Mouse (Mus musculus): ENCODE measurements at regions not wholly inside any gene's neighbourhood (a gene's known extent, or its start where the extent isn't known, plus 50 kb on each side); places are given as distances from the start of the nearest gene placed in this dataset.

DNA sequence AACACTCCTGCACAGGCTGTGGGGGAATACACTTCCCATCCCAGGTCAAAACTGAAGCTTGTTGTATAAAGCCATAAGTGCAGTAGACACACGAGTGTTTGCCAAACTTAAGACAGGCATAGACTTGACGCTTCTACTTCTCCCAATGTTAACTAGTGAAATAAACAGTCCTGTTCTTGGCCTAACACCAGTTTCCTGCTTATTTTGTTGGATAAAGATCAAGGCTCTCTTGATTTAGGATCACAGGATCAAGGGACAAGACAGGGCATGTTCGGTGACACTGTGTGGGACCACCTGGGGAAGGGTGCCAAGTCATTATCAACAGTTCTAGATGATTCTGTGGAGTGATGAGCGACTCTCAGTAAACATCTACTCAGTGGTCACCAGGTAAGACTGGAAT is 114.3 kb upstream of the Serp2 start:
- WGBS = 68% methylated on average over 4 of the region's 4 CpGs
- Histone ChIP-seq H3K4me1 (replicated peaks; ENCODE audit: control insufficient read depth, insufficient read depth, low read length) (peaks cover 6% of the 10 kb centered on the region; the same call in 1 of the 2 replicates), H3K9me3 (ENCODE audit: control insufficient read depth) (no peaks in the 10 kb centered on the region), H3K4me3 (ENCODE audit: low read depth, low read length) (no peak overlapping the region), H3K4me2 (replicated peaks; ENCODE audit: low read depth) (no peak overlapping the region), H3K27ac (ENCODE audit: low read depth, low read length) (no peak overlapping the region), H3K36me3 (ENCODE audit: control insufficient read depth, insufficient read depth) (no peaks in the 10 kb centered on the region), H3K9ac (ENCODE audit: low read depth, low read length) (no peak overlapping the region), H3K27me3 (replicated peaks; ENCODE audit: control insufficient read depth, insufficient read depth, low read length) (no peaks in the 10 kb centered on the region)
- no peak for TF ChIP-seq CTCF (IDR thresholded peaks at IDR 0.05; ENCODE audit: low read depth)
- no peak for ATAC-seq

DNA sequence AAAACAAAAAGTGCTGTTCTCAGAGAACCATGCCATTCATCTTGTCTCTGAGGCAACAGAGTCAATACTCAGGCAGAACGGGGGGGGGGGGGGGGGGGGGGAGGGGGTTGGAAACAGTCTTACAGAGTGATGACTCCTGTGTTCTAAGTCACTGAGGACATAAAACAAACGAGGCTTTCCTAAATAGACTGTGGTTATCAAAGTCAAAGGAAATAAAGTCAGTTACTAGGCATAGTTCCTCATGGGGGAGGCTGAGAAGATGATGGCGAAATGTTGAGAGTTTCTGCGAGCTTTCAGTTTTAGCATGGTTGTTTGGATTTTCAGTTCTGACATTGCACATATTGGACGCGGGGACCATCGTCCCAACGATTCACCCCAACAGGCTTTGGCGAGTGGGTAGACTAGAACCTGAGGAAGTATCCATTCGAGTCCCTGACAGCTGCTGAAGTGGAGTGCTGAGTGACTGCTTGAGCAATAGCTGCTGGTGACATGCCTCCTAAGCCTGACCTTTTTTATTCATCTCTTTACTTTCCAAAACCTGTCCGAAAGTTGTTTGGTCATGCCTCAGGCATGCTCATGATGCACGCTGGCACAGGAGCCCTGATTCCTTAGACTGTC is 109.2 kb upstream of the Serp2 start:
- H3K9ac ChIP-seq (ENCODE audit: low read depth, low read length) = no peak overlapping the region
- H3K27me3 ChIP-seq (replicated peaks; ENCODE audit: control insufficient read depth, insufficient read depth, low read length) = no peaks in the 10 kb centered on the region
- no peak for TF ChIP-seq CTCF (IDR thresholded peaks at IDR 0.05; ENCODE audit: low read depth)
- no peaks in the 10 kb centered on the region for H3K9me3 ChIP-seq (ENCODE audit: control insufficient read depth)
- H3K4me3 ChIP-seq (ENCODE audit: low read depth, low read length) = no peak overlapping the region
- 67% methylated on average over 12 of the region's 12 CpGs for WGBS
- no peak overlapping the region for H3K27ac ChIP-seq (ENCODE audit: low read depth, low read length)
- H3K36me3 ChIP-seq (ENCODE audit: control insufficient read depth, insufficient read depth) = no peaks in the 10 kb centered on the region
- no peak overlapping the region for H3K4me2 ChIP-seq (replicated peaks; ENCODE audit: low read depth)
- no peak for ATAC-seq
- no peaks in the 10 kb centered on the region for H3K4me1 ChIP-seq (replicated peaks; ENCODE audit: control insufficient read depth, insufficient read depth, low read length)

DNA sequence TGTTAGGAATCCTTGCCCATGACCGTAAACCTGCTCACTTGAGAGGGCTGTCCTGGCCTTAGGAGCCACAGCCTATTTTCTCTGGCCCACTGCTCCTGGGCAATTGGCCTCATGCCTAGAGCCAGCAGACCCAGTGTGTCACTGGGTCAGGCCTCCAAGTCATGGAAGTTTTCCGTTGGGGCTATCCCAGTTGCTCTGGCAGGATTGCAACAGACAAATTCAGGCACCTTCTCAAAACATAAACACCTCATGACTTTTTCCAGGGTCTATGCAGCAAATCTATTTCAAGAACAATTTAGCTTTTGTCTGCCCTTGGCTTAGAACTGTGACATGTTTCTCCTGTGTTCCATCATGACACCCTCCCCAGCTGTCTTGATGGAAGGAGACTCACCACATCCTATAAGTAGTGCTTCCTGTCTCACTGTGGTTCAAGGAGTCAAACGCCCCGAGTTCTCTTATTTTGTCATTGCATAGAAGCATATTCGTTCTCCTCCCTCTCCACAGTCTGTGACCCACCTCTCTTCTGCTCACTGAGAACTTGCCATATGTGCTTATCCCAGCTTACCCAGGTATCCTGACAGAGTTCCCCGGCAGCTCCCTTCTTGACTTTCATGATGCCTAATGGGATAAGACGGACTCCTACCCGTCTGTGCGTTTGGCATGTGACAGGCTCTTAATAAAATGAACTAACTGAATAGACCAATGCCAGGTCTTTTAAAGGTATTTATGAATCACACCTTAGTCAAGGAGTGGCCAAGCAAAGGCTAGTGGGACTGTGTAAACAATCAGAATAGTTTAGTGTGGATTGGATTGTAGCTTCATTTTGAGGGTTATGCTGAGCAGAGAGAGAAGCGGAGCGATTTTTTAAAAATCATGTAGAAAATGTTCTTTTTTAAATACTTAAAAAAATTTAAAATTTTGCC is 108.2 kb upstream of the Serp2 start:
- Histone ChIP-seq H3K9me3 (ENCODE audit: control insufficient read depth) (no peaks in the 10 kb centered on the region), H3K9ac (ENCODE audit: low read depth, low read length) (no peak overlapping the region), H3K27me3 (replicated peaks; ENCODE audit: control insufficient read depth, insufficient read depth, low read length) (no peaks in the 10 kb centered on the region), H3K4me3 (ENCODE audit: low read depth, low read length) (no peak overlapping the region), H3K4me2 (replicated peaks; ENCODE audit: low read depth) (no peak overlapping the region), H3K4me1 (replicated peaks; ENCODE audit: control insufficient read depth, insufficient read depth, low read length) (no peaks in the 10 kb centered on the region), H3K36me3 (ENCODE audit: control insufficient read depth, insufficient read depth) (no peaks in the 10 kb centered on the region), H3K27ac (ENCODE audit: low read depth, low read length) (no peak overlapping the region)
- ATAC-seq = no peak
- no peak for TF ChIP-seq CTCF (IDR thresholded peaks at IDR 0.05; ENCODE audit: low read depth)
- 65% methylated on average over 11 of the region's 11 CpGs for WGBS

DNA sequence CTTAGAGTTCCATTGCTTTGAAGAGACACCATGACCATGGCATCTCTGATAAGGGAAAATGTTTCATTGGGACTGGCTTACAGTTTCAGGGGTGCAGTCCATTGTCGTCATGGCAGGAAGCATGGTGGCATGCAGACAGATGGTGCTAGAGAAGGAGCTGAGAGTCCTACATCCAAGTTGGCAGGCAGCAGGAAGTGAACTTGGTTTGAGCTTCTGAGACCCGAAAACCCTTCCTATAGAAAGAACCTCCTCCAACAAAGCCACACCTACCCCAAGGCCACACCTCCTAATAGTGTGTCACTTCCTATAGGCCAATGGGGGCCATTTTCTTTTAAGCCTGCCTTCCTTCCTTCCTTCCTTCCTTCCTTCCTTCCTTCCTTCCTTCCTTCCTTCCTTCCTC is 107.1 kb upstream of the Serp2 start:
- H3K4me3 ChIP-seq (ENCODE audit: low read depth, low read length) = no peak overlapping the region
- no peak overlapping the region for H3K27ac ChIP-seq (ENCODE audit: low read depth, low read length)
- ATAC-seq = no peak
- WGBS = 84% methylated on average over 2 of the region's 2 CpGs
- H3K9me3 ChIP-seq (ENCODE audit: control insufficient read depth) = no peaks in the 10 kb centered on the region
- TF ChIP-seq CTCF (IDR thresholded peaks at IDR 0.05; ENCODE audit: low read depth) = no peak
- no peaks in the 10 kb centered on the region for H3K36me3 ChIP-seq (ENCODE audit: control insufficient read depth, insufficient read depth)
- H3K4me1 ChIP-seq (replicated peaks; ENCODE audit: control insufficient read depth, insufficient read depth, low read length) = no peaks in the 10 kb centered on the region
- no peaks in the 10 kb centered on the region for H3K27me3 ChIP-seq (replicated peaks; ENCODE audit: control insufficient read depth, insufficient read depth, low read length)
- no peak overlapping the region for H3K4me2 ChIP-seq (replicated peaks; ENCODE audit: low read depth)
- H3K9ac ChIP-seq (ENCODE audit: low read depth, low read length) = no peak overlapping the region

DNA sequence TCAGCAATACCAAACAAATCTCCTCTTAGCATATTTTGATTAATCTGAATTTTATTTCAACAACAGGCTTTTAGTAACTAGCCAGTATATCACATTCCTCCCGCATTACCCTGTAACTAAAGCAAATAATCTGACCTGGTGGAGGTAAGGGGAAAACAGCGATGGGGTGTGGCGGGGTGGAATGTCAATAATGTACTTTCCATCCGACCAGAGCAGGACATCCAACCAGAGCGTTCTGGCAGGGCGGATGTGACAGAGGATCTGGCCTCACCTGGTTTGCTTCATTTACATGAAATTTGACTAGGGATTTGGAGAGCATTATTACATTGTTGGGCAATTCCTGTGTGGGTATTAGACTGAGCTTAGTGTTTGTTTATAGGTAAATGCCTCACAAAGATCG is 106.2 kb upstream of the Serp2 start:
- no peaks in the 10 kb centered on the region for H3K4me1 ChIP-seq (replicated peaks; ENCODE audit: control insufficient read depth, insufficient read depth, low read length)
- H3K27ac ChIP-seq (ENCODE audit: low read depth, low read length) = no peak overlapping the region
- H3K9ac ChIP-seq (ENCODE audit: low read depth, low read length) = no peak overlapping the region
- no peaks in the 10 kb centered on the region for H3K27me3 ChIP-seq (replicated peaks; ENCODE audit: control insufficient read depth, insufficient read depth, low read length)
- H3K9me3 ChIP-seq (ENCODE audit: control insufficient read depth) = no peaks in the 10 kb centered on the region
- no peak overlapping the region for H3K4me2 ChIP-seq (replicated peaks; ENCODE audit: low read depth)
- TF ChIP-seq CTCF (IDR thresholded peaks at IDR 0.05; ENCODE audit: low read depth) = no peak
- no peak overlapping the region for H3K4me3 ChIP-seq (ENCODE audit: low read depth, low read length)
- no peaks in the 10 kb centered on the region for H3K36me3 ChIP-seq (ENCODE audit: control insufficient read depth, insufficient read depth)
- 41% methylated on average over 7 of the region's 7 CpGs for WGBS
- no peak for ATAC-seq

DNA sequence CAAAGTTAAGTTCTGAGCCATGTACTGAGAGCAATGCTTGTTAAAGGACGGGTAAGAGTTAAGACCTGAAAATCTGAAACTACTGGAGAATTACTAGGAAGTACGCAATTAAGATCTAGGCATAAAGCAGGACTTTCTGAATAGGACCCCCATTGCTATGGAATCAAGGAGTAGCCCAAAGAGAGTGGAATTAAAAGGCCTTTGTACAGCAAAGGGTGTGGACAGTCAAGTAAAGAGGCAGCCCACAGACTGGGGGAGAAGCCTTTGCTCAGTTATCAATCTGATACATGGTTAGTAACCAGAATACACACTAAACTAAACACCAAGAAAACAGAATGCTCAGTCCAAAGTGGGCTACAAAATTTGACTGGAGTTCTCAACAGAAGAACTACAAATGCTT is 104.2 kb upstream of the Serp2 start:
- H3K4me1 ChIP-seq (replicated peaks; ENCODE audit: control insufficient read depth, insufficient read depth, low read length) = no peaks in the 10 kb centered on the region
- ATAC-seq = no peak
- H3K27me3 ChIP-seq (replicated peaks; ENCODE audit: control insufficient read depth, insufficient read depth, low read length) = no peaks in the 10 kb centered on the region
- 89% methylated on average over 2 of the region's 2 CpGs for WGBS
- no peaks in the 10 kb centered on the region for H3K9me3 ChIP-seq (ENCODE audit: control insufficient read depth)
- TF ChIP-seq CTCF (IDR thresholded peaks at IDR 0.05; ENCODE audit: low read depth) = no peak
- H3K4me2 ChIP-seq (replicated peaks; ENCODE audit: low read depth) = no peak overlapping the region
- H3K4me3 ChIP-seq (ENCODE audit: low read depth, low read length) = no peak overlapping the region
- no peak overlapping the region for H3K9ac ChIP-seq (ENCODE audit: low read depth, low read length)
- no peak overlapping the region for H3K27ac ChIP-seq (ENCODE audit: low read depth, low read length)
- no peaks in the 10 kb centered on the region for H3K36me3 ChIP-seq (ENCODE audit: control insufficient read depth, insufficient read depth)

All from intestine, postnatal 0 days (tissue).